Mouse (Mus musculus) hematopoietic stem cell, adult 5-6 weeks (primary cell): ENCODE measurements at regions not wholly inside any gene's neighbourhood (a gene's known extent, or its start where the extent isn't known, plus 50 kb on each side); places are given as distances from the start of the nearest gene placed in this dataset.

Experiments
- ATAC-seq, 2 experiments: fragments of 125-278 bp in 1 of 2; replicated peaks in 1 of 2; 2 replicates each; pipeline ENCODE4 v1.8.0; 2016 to 2017; ENCODE audit warnings: inconsistent platforms in 2 of 2, mild to moderate bottlenecking in 2 of 2, moderate number of reproducible peaks in 2 of 2, low read depth in 1 of 2, moderate TSS enrichment in 1 of 2; ENCODE audit not compliant: low FRiP score in 2 of 2, poor library complexity in 2 of 2, severe bottlenecking in 2 of 2, insufficient read depth in 1 of 2, low TSS enrichment in 1 of 2

- no peak for ATAC-seq
These were observed 647.3 kb upstream of the Pabpc4l start for GRCm38 (mm10) chr3:47095288-47095687.

GRCm38 (mm10) chr3:47051563-47051962 lies 603.5 kb upstream of the Pabpc4l start:
- ATAC-seq = no peak; a peak in 1 of 4 replicates

GRCm38 (mm10) chr3:47025738-47026137 lies 577.7 kb upstream of the Pabpc4l start:
- no peak for ATAC-seq

- ATAC-seq = no peak
These were observed 571.3 kb upstream of the Pabpc4l start for GRCm38 (mm10) chr3:47019270-47019669.

GRCm38 (mm10) chr3:47018565-47018964 lies 570.5 kb upstream of the Pabpc4l start:
- ATAC-seq = no peak

- ATAC-seq = no peak
These were observed 562.4 kb upstream of the Pabpc4l start for GRCm38 (mm10) chr3:47010459-47010858.

- ATAC-seq = no peak
These were observed 550.9 kb upstream of the Pabpc4l start for GRCm38 (mm10) chr3:46998916-46999315.

GRCm38 (mm10) chr3:46970744-46971143 lies 522.7 kb upstream of the Pabpc4l start:
- 0 out of 4 replicates have a peak, but pooled peaks of 1 of the 2 experiments have one; percentile 32 for ATAC-seq

- no peak for ATAC-seq
These were observed 522.0 kb upstream of the Pabpc4l start for GRCm38 (mm10) chr3:46970000-46970399.

- no peak for ATAC-seq
These were observed 503.4 kb upstream of the Pabpc4l start for GRCm38 (mm10) chr3:46951391-46951790.

- ATAC-seq = no peak
These were observed 489.7 kb upstream of the Pabpc4l start for GRCm38 (mm10) chr3:46937751-46938150.

- no peak for ATAC-seq
These were observed 443.2 kb upstream of the Pabpc4l start for GRCm38 (mm10) chr3:46891057-46891736.

GRCm38 (mm10) chr3:46875848-46876247 lies 427.8 kb upstream of the Pabpc4l start:
- no peak for ATAC-seq

- no peak for ATAC-seq
These were observed 422.9 kb upstream of the Pabpc4l start for GRCm38 (mm10) chr3:46870876-46871275.

- no peak for ATAC-seq
These were observed 421.7 kb upstream of the Pabpc4l start for GRCm38 (mm10) chr3:46869576-46870295.

GRCm38 (mm10) chr3:46848400-46848983 lies 400.5 kb upstream of the Pabpc4l start:
- no peak for ATAC-seq

GRCm38 (mm10) chr3:46828676-46829075 lies 380.7 kb upstream of the Pabpc4l start:
- ATAC-seq = no peak
